Mouse (Mus musculus) ES-E14 (cell line): ENCODE results near the gene App. TPM values are rescaled to one million over a fixed set of nuclear protein-coding genes. Genes with fewer than 3 reads are reported as not detected.

Source experiments
- DNase-seq: peaks from one replicate; pipeline ENCODE4 v3.0.0-alpha.2; 2013; ENCODE audit warnings: low read depth, low spot score
- H3K27ac ChIP-seq: 2 replicates; pipeline ENCODE4 v1.5.1; 2012; ENCODE audit warnings: low read depth, mild to moderate bottlenecking, low read length, moderate library complexity, mixed read lengths; ENCODE audit not compliant: poor library complexity, insufficient read depth, severe bottlenecking
- H3K36me3 ChIP-seq: 2 replicates; pipeline ENCODE4 v1.6.1; 2012; ENCODE audit warnings: mild to moderate bottlenecking, low read length, moderate library complexity, mixed read lengths; ENCODE audit not compliant: control insufficient read depth, poor library complexity, insufficient read depth, severe bottlenecking
- H3K4me1 ChIP-seq, 2 experiments: fragments of 150-350 bp in 1 of 2; sonication (generic) in 1 of 2; 2 replicates each; pipeline ENCODE4 v1.6.1; 2012; ENCODE audit warnings: low read length in 2 of 2, mild to moderate bottlenecking in 1 of 2, mixed read lengths in 1 of 2; ENCODE audit not compliant: control insufficient read depth in 2 of 2, insufficient read depth in 2 of 2, poor library complexity in 1 of 2
- H3K4me3 ChIP-seq, 2 experiments: fragments of 150-350 bp in 1 of 2; sonication (generic) in 1 of 2; 2 replicates each; pipeline ENCODE4 v1.5.1; 2012; ENCODE audit warnings: low read length in 2 of 2, low read depth in 1 of 2, mild to moderate bottlenecking in 1 of 2, mixed read lengths in 1 of 2; ENCODE audit not compliant: insufficient read depth in 1 of 2, poor library complexity in 1 of 2, severe bottlenecking in 1 of 2
- H3K9ac ChIP-seq: 2 replicates; pipeline ENCODE4 v1.6.1; 2012; ENCODE audit warnings: low read depth, mild to moderate bottlenecking, low read length, mixed read lengths; ENCODE audit not compliant: poor library complexity, insufficient read depth, severe bottlenecking
- H3K9me3 ChIP-seq: fragments of 150-350 bp; sonication (generic); 2 replicates; pipeline ENCODE4 v1.6.1; 2012; ENCODE audit warnings: low read depth, mild to moderate bottlenecking, low read length; ENCODE audit not compliant: control insufficient read depth, insufficient read depth
- CHD2 ChIP-seq: IDR thresholded peaks from 2 replicates; pipeline ENCODE4 v1.6.1; 2014; ENCODE audit warnings: mild to moderate bottlenecking, low read depth, low read length, inconsistent platforms
- HCFC1 ChIP-seq: IDR thresholded peaks from 2 replicates; pipeline ENCODE4 v1.6.1; 2012; ENCODE audit warnings: low read length, inconsistent platforms, borderline replicate concordance; ENCODE audit not compliant: insufficient read depth
- MAFK ChIP-seq: IDR thresholded peaks from 2 replicates; pipeline ENCODE4 v1.6.1; 2014; ENCODE audit warnings: mild to moderate bottlenecking, low read depth, low read length, inconsistent platforms; ENCODE audit not compliant: insufficient read depth
- ZC3H11A ChIP-seq: IDR thresholded peaks from 2 replicates; pipeline ENCODE4 v1.6.1; 2012; ENCODE audit warnings: low read depth, mild to moderate bottlenecking, inconsistent platforms, low read length, borderline replicate concordance
- ZNF384 ChIP-seq: IDR thresholded peaks from 2 replicates; pipeline ENCODE4 v1.6.1; 2012; ENCODE audit warnings: low read depth, low read length, inconsistent platforms
- in situ Hi-C, 2 experiments: fragments of 600-800 bp; cut with MboI; formaldehyde crosslinking; loops; one replicate each; pipeline ENCODE4 v1.15.1; 2025; ENCODE audit warnings: low sequenced_read_pairs in 2 of 2, inconsistent platforms in 1 of 2; ENCODE audit not compliant: unreplicated experiment in 2 of 2
- total RNA-seq: library from RNA; depleted of rRNA; stranded (reverse); fragments of 300-350 nt; gene quantifications from 2 replicates; pipeline ENCODE4 v1.2.3, GENCODE M21; 2012

The App gene
- total RNA-seq, 1 experiment = 52.4 TPM

DNA sequence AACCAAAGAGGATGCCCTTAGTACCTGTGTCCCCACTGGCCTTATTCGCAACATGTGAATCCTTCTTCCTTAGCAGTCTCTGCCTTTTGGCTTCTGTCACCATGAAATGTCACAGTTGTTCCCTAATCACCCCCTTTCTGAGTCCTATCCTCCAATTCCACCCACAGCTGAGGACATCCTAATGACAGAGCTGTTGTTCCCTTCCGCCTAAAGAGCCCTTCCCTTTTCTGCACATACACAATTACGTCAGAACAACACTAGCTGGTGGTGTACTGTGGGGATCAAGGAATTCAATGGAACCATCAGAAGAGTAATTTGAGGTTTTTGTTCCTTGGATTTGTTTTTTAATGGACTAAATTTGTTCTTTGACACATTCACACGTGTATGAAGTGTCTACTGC lies 48.9 kb downstream of the App start:
- TF ChIP-seq HCFC1 = no peak
- TF ChIP-seq MAFK = no peak
- TF ChIP-seq ZNF384 = no peak
- TF ChIP-seq CHD2 = no peak
- TF ChIP-seq ZC3H11A = no peak
- peaks cover 0 to 9% of the 10 kb centered on the region in 2 experiments; a peak in 2 of 4 replicates for H3K4me1 ChIP-seq
- no peak for DNase-seq
- in situ Hi-C loops = no loop called here
- H3K27ac ChIP-seq = no peak overlapping the region
- H3K4me3 ChIP-seq = no peak overlapping the region
- H3K9ac ChIP-seq = no peak overlapping the region
- H3K9me3 ChIP-seq = no peaks in the 10 kb centered on the region
- H3K36me3 ChIP-seq = no peaks in the 10 kb centered on the region

DNA sequence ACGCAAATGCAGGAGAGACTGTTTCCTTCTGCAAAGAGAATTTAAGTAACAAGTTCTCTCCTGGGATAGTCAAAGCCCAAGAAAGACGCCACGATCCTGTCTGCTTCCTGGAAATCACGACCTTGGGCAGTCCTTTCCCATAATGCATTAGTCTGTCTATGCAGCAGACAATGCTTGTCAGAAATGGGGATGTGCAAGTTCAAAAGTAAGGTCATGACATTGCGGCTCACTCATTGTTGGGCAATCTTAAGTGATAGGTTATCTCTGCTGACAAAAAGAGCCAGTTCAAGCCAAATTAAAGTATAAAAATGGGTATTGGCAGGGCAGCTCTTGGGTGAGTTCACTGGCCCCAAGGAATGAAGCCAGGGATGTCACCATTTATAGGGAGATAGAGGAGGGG lies 51.6 kb downstream of the App start:
- Histone ChIP-seq H3K36me3 (no peaks in the 10 kb centered on the region), H3K9ac (no peak overlapping the region), H3K4me3 (no peak overlapping the region), H3K9me3 (no peaks in the 10 kb centered on the region), H3K27ac (no peak overlapping the region), H3K4me1 (no peaks in the 10 kb centered on the region)
- in situ Hi-C loops = no loop called here
- no peak for TF ChIP-seq HCFC1
- no peak for TF ChIP-seq CHD2
- no peak for TF ChIP-seq ZC3H11A
- TF ChIP-seq ZNF384 = no peak
- TF ChIP-seq MAFK = no peak
- no peak for DNase-seq

DNA sequence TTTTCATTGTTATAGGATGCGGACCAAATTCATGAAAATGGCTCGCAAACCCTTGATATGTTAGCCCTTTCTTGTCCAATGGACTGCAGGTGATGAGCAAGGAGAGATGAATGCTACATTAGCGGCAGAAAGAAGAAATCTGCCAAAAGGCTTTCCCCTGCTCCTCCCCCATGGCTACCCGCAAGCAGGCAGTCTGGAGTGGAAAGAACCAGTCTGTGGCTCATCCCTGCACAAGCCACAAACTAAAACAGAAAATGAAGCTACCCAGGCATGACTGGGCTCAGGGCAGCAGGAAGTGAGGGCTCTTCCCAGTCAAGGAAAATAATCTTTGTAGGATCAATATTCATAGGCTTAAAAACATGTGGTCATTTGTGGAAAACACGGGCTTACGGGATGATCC lies 54.6 kb downstream of the App start:
- Histone ChIP-seq H3K9ac (no peak overlapping the region), H3K27ac (no peak overlapping the region), H3K4me1 (no peaks in the 10 kb centered on the region), H3K36me3 (no peaks in the 10 kb centered on the region), H3K4me3 (no peak overlapping the region), H3K9me3 (no peaks in the 10 kb centered on the region)
- no peak for DNase-seq
- in situ Hi-C loops = no loop called here
- TF ChIP-seq ZC3H11A (no peak), MAFK (no peak), CHD2 (no peak), ZNF384 (no peak), HCFC1 (no peak)

DNA sequence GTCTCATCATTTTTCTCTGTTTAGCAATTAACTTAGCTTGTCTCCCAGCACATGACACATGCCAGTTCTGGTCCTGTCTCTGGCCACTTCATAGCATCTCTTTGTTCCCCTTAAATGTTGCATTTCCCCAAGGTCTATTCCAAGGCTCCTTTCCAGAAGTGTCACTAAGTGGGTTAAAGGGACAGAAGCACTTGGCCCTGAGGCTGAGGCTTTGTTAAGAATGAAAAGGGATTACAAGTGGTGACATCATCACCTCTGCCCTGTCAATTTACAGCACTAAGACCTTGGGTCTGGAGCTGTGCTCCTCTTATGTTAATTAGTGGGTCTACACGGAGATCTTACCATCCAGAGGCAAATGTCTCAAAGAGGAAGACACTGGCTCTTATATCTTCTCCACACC lies 56.0 kb downstream of the App start:
- in situ Hi-C loops = no loop called here
- no peak overlapping the region for H3K27ac ChIP-seq
- H3K36me3 ChIP-seq = no peaks in the 10 kb centered on the region
- no peaks in the 10 kb centered on the region for H3K4me1 ChIP-seq
- TF ChIP-seq ZC3H11A (no peak), ZNF384 (no peak), HCFC1 (no peak), CHD2 (no peak), MAFK (no peak)
- no peak for DNase-seq
- no peak overlapping the region for H3K9ac ChIP-seq
- no peak overlapping the region for H3K4me3 ChIP-seq
- H3K9me3 ChIP-seq = no peaks in the 10 kb centered on the region

DNA sequence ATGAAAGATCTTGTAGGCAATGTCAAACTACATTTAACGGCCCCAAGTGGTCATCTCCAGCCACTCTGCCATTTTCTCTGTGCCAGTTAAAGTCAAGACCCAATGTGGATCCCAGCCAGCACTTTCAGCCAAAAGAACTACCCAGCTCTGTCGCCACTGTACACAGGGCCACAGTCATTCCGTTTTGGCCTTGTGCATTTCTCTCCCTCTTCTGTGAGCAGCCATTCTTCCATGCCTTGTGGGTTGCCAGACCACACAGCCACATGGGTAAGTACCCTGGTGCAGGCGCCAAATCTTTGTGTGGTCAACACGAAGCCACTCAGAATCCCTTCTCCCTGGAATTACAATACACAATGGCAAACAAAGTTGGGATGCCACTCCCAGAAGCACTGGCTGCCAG lies 57.7 kb downstream of the App start:
- in situ Hi-C loops = no loop called here
- H3K4me1 ChIP-seq = no peaks in the 10 kb centered on the region
- no peak overlapping the region for H3K9ac ChIP-seq
- H3K9me3 ChIP-seq = no peaks in the 10 kb centered on the region
- no peak overlapping the region for H3K27ac ChIP-seq
- TF ChIP-seq HCFC1 (no peak), CHD2 (no peak), ZC3H11A (no peak), ZNF384 (no peak), MAFK (no peak)
- no peak overlapping the region for H3K4me3 ChIP-seq
- DNase-seq = no peak
- H3K36me3 ChIP-seq = no peaks in the 10 kb centered on the region
